Mouse (Mus musculus) embryonic facial prominence, embryonic 14.5 days (tissue): ENCODE results near the gene Inka1. TPM values are rescaled to one million over a fixed set of nuclear protein-coding genes. Genes with fewer than 3 reads are reported as not detected.

Experiments used
- ATAC-seq: fragments of 200-750 bp; cut with Nextera tagmentation; 2 replicates; pipeline ENCODE4 v1.8.0; 2017; ENCODE audit warnings: low read depth, moderate number of reproducible peaks, moderate TSS enrichment
- DNase-seq: peaks from one replicate; pipeline ENCODE4 v3.0.0-alpha.2; 2015; ENCODE audit warnings: low spot score
- H3K27ac ChIP-seq: fragments of 300-500 bp; sonication (generic); replicated peaks from 2 replicates; pipeline ENCODE4 v1.5.1; 2014; ENCODE audit warnings: low read depth, mild to moderate bottlenecking, low read length, moderate library complexity
- H3K27me3 ChIP-seq: fragments of 300-500 bp; sonication (generic); replicated peaks from 2 replicates; pipeline ENCODE4 v1.6.1; 2014; ENCODE audit warnings: low read length; ENCODE audit not compliant: control insufficient read depth, insufficient read depth
- H3K36me3 ChIP-seq: fragments of 300-500 bp; sonication (generic); 2 replicates; pipeline ENCODE4 v1.6.1; 2014; ENCODE audit warnings: low read length, mixed read lengths; ENCODE audit not compliant: control insufficient read depth, insufficient read depth
- H3K4me1 ChIP-seq: fragments of 300-500 bp; sonication (generic); 2 replicates; pipeline ENCODE4 v1.6.1; 2014; ENCODE audit warnings: antibody characterized with exemption, low read length; ENCODE audit not compliant: control insufficient read depth, insufficient read depth
- H3K4me2 ChIP-seq: fragments of 300-500 bp; sonication (generic); 2 replicates; pipeline ENCODE4 v1.6.1; 2014; ENCODE audit warnings: low read depth, mild to moderate bottlenecking, low read length, moderate library complexity, mixed read lengths
- H3K4me3 ChIP-seq: fragments of 300-500 bp; sonication (generic); 2 replicates; pipeline ENCODE4 v1.5.1; 2014; ENCODE audit warnings: low read depth, mild to moderate bottlenecking, low read length
- H3K9ac ChIP-seq: fragments of 300-500 bp; sonication (generic); 2 replicates; pipeline ENCODE4 v1.6.1; 2014; ENCODE audit warnings: low read depth, mild to moderate bottlenecking, low read length, moderate library complexity, mixed read lengths
- H3K9me3 ChIP-seq: fragments of 300-500 bp; sonication (generic); 2 replicates; pipeline ENCODE4 v1.6.1; 2016; ENCODE audit warnings: low read length; ENCODE audit not compliant: control insufficient read depth
- WGBS: fragments of 180-500 bp; shearing (Covaris S2); extraction: QIAGEN DNeasy Blood & Tissue Kit; methylation state at CpG from one replicate; pipeline ENCODE4 v1.1.7; 2014; 5-methylcytosine and 5-hydroxymethylcytosine counted together
- polyA plus RNA-seq: library from polyadenylated mRNA; unstranded; fragments of >200 nt; fragmentation: Nextera tagmentation; extraction: Ambion mirVana; gene quantifications from 2 replicates; pipeline ENCODE4 v1.2.1, GENCODE M21; 2014

The Inka1 gene
- polyA plus RNA-seq, 1 experiment from 2014 or later, result 77.7 TPM

DNA sequence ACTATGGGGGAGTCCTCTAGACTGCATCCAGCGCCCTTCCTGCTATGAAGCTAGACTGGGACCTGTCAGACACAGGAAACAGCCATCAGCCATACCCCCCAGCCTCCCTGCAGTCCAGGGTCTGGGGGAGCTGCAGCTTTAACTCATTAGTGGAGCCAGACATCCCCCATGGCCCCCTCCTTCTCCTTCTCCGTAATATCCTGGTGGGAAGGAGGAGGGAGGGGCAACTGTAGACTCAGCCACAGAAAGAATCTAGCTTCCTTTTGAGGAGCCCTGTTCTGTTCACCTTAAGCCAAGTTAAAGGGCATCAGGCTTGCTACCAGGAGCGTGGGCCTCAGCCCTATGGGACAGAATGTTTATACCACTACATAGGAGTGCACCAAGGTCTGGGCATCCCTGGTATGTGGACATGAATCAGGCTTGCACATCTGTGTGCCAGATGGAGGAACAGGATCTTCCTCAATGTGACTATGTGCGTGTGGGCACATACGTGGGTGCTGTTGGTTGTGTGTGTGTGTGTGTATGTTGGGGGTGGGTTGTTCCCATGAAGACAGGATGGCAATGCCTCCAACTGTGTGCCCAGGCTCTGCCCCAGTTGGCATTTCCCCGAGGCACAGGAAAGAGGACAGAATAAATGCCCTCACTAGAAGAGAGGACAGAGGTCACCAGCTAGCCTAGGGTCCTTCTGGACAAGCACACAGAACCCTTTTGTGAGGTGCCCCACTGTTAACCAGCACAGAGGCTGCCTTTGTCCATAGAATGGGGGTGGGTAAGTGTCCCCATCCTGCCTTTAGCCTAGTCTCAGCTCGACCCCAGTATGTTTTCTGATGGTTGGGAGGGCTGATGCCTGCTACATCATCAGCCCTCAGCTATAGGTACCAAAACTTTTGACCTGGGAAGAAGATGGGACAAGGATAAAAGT is 3.7 kb downstream of the Inka1 start:
- WGBS, result 14% methylated on average over 7 of the region's 7 CpGs
- H3K9ac ChIP-seq, result peak overlapping the region; percentile 83
- ATAC-seq, result peak; percentile 38

DNA sequence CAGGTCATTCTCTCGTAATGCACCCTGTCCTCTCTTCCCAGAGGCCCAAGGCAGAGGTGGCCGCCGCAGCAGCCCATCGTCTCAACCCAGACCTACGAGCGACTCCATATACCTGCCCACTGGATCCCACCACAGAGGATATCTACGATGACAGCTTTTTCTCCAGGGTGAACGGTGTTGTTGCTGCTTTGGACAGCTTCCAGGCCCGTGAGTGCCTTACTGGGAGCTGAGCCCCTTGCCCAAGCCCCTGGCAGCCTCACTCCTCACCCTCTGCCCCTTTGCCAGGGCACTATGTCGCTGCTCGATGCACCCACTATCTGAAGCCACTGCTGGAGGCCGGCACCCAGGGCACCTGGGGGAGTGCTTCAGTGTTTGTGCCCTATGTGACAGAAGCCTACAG is 6.9 kb downstream of the Inka1 start:
- Histone ChIP-seq H3K27ac (no peak overlapping the region), H3K4me1 (peaks cover 33% of the 10 kb centered on the region), H3K36me3 (no peaks in the 10 kb centered on the region), H3K9me3 (no peaks in the 10 kb centered on the region), H3K9ac (no peak overlapping the region), H3K4me2 (no peak overlapping the region), H3K4me3 (no peak overlapping the region), H3K27me3 (no peaks in the 10 kb centered on the region)
- ATAC-seq, result no peak
- no peak for DNase-seq
- 87% methylated on average over 11 of the region's 12 CpGs for WGBS

More for the DNA sequence above, 3.7 kb downstream of the Inka1 start:
- Histone ChIP-seq H3K4me1 (peaks cover 38% of the 10 kb centered on the region), H3K27ac (peak overlapping the region; percentile 98), H3K27me3 (no peaks in the 10 kb centered on the region), H3K4me3 (peak overlapping the region; percentile 77), H3K36me3 (peaks cover 9% of the 10 kb centered on the region; the same call in 1 of the 2 replicates), H3K9me3 (no peaks in the 10 kb centered on the region), H3K4me2 (peak overlapping the region; percentile 74)
- DNase-seq, result peak; percentile 92

DNA sequence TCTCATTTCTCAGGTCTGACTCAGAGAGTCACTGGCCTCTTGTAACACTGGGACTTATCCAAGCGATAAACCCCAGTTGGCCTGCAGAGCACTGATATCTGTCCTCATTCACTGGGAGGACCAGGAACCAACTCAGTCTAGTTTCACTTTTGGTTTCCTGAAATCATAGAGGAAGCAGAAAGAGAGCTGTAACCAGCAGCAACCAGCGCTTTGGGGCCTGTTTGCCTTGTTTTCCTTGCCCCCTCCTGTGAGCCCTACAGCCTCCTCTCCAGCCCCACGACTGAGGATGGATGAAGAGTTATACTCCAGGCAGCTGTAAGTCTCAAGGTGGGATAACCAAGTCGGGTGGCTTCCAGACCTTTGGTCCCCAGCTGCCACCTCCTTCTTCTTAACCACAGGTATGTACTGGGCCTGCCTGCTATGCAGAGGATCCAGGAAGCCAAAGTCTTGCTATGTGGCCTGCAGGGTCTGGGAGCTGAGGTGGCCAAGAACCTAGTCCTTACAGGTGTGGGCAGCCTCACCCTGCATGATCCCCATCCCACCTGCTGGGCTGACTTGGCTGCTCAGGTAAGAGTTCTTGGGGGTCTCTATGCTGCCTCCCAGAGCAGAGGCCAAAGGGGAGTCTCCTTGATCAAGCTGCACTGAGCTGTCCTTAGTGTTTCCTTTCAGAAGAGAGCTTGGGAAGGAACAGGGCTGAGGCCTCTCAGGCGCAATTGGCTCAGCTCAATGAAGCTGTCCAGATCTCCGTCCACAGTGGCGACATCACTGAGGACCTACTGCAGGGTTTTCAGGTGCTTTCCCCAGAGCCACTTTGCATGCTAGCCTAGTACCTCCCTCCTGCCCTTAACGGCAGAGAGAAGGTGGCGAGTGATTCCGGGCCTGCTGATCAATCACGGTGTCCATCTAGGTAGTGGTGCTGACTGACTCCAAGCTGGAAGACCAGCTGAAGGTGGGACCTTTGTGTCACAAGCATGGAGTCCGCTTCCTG is 10.0 kb downstream of the Inka1 start, which contains the start of gene Uba7:
Uba7 (plus strand) TSS at position 107 of the 988 bp plus-strand sequence.
- Histone ChIP-seq H3K27me3 (no peaks in the 10 kb centered on the region), H3K36me3 (0 out of 2 replicates have a peak, but pooled peaks cover 11% of the 10 kb centered on the region), H3K27ac (peak within 1 kb of the TSS; percentile 42; the same call in 1 of the 2 replicates), H3K4me3 (no peak within 1 kb of the TSS), H3K9me3 (no peaks in the 10 kb centered on the region), H3K9ac (no peak within 1 kb of the TSS), H3K4me1 (peaks cover 11% of the 10 kb centered on the region), H3K4me2 (peak within 1 kb of the TSS; percentile 0; the same call in 1 of the 2 replicates)
- peak; percentile 27 for DNase-seq
- 71% methylated on average over 12 of the region's 12 CpGs for WGBS
- ATAC-seq, result no peak

DNA sequence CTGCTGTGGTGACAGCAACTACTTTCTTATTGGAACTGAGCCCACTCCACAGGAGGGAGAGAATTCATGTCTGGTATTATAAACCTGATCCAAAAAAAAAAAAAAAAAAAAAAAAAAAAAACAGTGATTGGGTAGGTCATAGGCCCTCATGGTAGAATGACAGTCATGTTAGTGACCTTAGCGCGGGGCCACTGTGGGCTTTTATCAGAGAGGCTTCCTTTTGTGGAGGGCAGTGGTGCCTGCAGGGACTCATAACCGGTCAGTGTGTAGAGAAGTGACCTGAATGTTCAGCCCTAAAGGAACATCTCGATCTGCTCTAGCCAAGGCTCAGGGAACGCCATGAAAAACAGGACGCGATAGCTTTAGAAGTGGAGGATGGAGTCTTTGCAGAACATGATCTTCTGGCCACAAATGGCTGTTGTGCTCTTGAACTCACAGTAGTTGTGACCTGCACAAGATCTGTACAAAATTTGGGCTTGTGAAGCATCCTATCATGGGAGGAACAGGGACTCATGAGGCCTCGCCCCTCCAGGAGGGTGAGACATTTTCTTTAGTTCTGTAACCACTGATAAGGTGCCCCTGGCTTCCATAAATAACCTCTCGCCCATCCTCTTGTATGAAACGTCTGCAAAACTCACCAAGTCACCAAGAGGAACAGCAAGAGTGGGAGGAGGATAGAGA is 11.0 kb downstream of the Inka1 start:
- no peaks in the 10 kb centered on the region for H3K9me3 ChIP-seq
- no peak for DNase-seq
- no peaks in the 10 kb centered on the region for H3K27me3 ChIP-seq
- ATAC-seq, result no peak
- no peak overlapping the region for H3K27ac ChIP-seq
- H3K4me3 ChIP-seq, result no peak overlapping the region
- no peak overlapping the region for H3K9ac ChIP-seq
- WGBS, result 74% methylated on average over 10 of the region's 10 CpGs
- 0 out of 2 replicates have a peak, but pooled peaks cover 5% of the 10 kb centered on the region for H3K4me1 ChIP-seq
- peaks cover 20% of the 10 kb centered on the region; the same call in 1 of the 2 replicates for H3K36me3 ChIP-seq
- H3K4me2 ChIP-seq, result no peak overlapping the region

DNA sequence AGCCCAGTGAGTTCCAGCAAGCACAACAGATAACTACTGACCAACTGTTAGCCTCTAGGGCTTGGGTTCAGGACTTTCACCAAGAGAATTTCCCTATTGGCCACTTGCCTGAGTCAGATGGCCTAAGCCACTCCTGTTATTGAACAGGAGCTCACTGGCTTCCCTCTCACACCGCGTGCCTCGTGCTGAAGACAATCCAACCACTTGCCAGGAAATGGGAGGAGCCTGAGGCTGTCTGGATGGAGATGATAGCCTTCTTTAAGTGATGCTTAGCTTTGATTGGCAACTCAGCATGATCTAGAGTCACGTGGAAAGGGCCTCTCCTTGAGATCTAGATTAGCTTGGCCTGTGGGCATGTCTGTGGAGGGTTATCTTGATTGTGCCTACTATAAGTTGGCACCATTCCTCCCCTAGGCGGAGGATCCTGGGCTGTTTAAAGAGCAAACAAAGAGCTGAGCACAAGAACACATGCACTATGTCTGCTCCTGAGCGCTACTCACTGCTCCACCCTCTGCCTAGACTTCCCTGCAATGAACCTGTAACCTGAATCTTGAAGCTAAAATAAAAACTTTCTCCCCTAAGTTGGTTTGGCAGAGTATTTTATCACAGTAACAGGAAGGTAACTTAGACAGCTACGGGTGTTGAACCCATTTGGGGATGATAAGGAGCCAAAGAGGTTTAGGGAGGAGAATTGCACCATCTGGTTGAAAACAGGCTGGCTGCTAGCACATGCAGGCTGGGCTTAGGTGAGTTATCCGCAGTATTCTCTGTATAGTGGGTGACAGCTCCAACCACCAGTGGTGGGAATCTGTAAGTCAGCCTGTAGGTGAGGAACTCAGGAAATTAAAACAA is 13.8 kb downstream of the Inka1 start:
- Histone ChIP-seq H3K27ac (no peak overlapping the region), H3K36me3 (peaks cover 32% of the 10 kb centered on the region), H3K9me3 (no peaks in the 10 kb centered on the region), H3K9ac (no peak overlapping the region), H3K27me3 (no peaks in the 10 kb centered on the region), H3K4me1 (0 out of 2 replicates have a peak, but pooled peaks cover 5% of the 10 kb centered on the region), H3K4me2 (no peak overlapping the region), H3K4me3 (no peak overlapping the region)
- WGBS, result 75% methylated on average over 8 of the region's 8 CpGs
- DNase-seq (no peak), ATAC-seq (no peak)

DNA sequence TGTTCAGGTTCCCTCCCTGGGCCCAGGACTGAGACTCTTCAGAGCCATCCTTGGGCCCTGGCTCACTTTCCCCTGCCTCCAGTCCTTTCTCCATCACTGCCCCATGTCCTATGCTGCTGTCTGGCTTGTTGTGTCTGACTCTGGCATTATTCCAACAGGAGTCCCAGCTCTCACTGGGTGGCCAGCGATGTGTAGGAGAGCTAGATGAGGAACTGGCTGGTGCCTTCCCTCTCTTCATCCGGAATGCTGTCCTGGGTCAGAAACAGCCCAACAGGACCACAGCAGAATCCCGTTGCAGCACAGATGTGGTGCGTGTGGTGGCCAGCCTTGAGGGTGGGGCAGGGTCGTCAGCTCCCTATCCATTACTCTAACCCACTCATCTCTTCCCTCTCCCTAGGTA is 15.4 kb downstream of the Inka1 start:
- no peak overlapping the region for H3K27ac ChIP-seq
- WGBS, result 91% methylated on average over 5 of the region's 5 CpGs
- H3K4me1 ChIP-seq, result 0 out of 2 replicates have a peak, but pooled peaks cover 2% of the 10 kb centered on the region
- H3K27me3 ChIP-seq, result no peaks in the 10 kb centered on the region
- H3K9me3 ChIP-seq, result no peaks in the 10 kb centered on the region
- no peak overlapping the region for H3K9ac ChIP-seq
- no peak for DNase-seq
- H3K4me3 ChIP-seq, result no peak overlapping the region
- no peak for ATAC-seq
- peaks cover 32% of the 10 kb centered on the region for H3K36me3 ChIP-seq
- H3K4me2 ChIP-seq, result no peak overlapping the region

DNA sequence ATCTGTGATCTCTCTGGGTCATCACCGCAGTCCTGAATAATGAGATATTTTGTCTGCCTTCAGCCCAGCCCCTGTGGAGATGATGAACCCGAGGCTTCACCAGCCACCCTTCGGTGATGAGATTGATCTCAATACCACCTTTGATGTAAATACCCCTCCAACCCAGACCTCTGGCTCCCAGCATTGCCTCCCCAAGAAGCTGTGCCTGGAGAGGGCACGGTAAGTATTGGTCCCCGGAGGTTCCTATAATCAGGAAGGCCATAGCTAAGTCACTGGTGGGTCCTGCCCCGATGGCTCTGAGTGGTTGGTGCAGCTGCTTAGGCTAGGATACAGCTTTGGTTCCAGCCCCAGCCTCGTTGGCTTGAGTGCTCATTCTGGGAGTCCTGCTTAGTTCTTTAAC is 17.1 kb downstream of the Inka1 start:
- H3K36me3 ChIP-seq, result peaks cover 38% of the 10 kb centered on the region
- no peak overlapping the region for H3K9ac ChIP-seq
- H3K4me3 ChIP-seq, result no peak overlapping the region
- no peaks in the 10 kb centered on the region for H3K9me3 ChIP-seq
- DNase-seq (no peak), ATAC-seq (no peak)
- H3K4me1 ChIP-seq, result no peaks in the 10 kb centered on the region
- H3K27ac ChIP-seq, result no peak overlapping the region
- WGBS, result 92% methylated on average over 7 of the region's 7 CpGs
- H3K4me2 ChIP-seq, result no peak overlapping the region
- H3K27me3 ChIP-seq, result no peaks in the 10 kb centered on the region
